Mouse (Mus musculus): ENCODE measurements at regions not wholly inside any gene's neighbourhood (a gene's known extent, or its start where the extent isn't known, plus 50 kb on each side); places are given as distances from the start of the nearest gene placed in this dataset.
"Not testable (repeated sequence)": the region's sequence is repeated elsewhere in the genome, so short reads cannot be mapped to it uniquely, and the experiment has no call there.

GRCm38 (mm10) chr16:77835767-77836166 is 233.9 kb upstream of the Gm11146 start:
- DNase-seq, result no peak

DNA sequence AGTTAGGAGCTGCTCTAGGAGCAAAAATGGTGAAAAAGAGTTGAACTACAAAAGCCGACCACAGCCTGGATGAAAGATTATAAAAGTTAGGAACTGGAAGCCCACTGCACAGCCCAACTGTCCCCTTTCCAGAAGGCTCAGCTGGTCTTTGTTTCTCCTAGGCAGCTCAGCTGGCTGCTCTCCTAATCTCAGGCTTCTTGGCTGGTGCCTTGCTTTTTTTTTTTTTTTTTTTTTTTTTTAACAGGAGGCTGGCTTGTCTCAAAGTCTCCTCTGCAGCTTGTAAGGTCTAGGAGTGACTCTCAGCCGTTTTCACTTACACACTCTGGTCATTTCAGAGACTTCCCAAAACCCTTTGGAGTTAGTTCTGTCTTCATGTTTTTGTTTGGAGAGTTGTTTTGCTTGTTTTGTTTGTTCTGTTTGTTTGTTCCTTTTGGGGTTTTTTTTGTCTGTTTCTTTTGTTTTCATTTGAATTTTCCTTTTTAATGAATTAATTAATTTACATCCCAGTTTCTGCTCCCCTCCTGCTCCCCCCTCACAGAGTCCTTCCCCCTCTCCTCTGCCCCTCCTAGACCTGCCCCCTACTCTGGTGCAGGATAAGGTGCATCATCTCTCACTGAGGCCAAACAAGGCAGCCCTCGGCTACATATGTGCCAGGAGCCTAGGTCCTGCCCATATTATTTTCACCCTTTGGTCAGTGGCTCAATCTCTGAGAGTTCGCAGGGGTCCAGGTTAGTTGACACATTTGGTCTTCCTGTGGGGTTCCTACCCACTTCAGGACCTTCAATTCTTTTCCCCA is 225.6 kb upstream of the Gm11146 start:
- peak; percentile 41 for DNase-seq

DNA sequence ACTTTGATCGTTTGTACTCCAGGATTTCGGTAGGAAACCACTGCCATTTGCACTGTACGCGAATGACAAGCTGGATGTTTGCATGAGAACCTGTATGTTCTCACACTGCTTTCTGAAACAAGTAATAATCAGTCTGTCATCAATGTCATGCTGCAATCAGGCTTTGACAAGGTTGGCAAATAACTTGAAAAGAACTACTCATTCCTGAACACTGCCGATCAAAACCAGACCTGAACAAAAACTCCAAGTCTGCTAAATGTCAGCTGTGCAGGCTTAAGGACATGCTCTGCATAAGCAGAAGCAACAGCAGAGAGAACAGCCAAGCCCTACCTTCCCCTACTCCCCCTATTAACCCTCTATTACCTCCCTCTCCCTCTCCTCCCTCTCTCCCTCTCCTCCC is 197.8 kb upstream of the Gm11146 start:
- DNase-seq, result no peak

GRCm38 (mm10) chr16:77796926-77797325 is 195.0 kb upstream of the Gm11146 start:
- DNase-seq, result no peak

DNA sequence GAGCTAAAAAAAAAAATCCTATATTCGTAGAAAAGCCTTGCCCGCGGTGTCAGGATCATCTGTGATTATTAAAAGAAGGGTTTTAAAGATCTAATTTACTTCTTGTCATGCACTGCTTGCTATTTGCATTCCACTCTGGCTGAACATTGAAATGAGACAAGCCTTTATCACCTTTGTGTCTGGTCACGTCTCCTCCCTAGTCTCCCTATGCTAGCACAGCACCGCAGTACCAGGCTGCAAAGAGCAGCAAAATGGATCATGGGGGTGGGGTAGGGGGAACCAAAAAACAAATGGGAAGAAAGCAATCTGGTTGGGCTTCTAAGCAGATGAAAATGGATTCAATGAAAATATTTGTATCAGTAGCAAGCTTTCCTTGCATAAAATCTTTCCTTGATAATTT is 187.8 kb upstream of the Gm11146 start:
- no peak for DNase-seq

DNA sequence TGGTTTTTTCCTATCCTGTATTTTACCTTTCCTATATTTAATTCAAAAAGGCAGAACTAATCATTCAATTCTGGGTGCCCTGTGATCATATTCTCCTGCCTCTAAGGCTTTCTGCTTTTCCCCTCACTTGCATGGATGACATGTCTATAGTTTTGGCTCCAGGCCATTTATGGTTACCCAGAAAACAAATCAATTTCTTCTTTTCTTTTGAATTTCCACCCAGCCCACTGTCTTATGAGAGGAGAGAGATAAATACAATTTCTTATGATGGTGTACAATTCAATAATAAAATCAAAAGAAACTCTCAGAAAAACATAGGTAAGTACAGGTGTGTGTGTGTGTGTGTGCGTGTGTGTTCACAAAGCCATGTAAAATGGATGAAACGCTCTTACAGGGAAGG is 187.3 kb upstream of the Gm11146 start:
- no peak for DNase-seq

- no peak for DNase-seq
These were observed 186.9 kb upstream of the Gm11146 start for GRCm38 (mm10) chr16:77788781-77789150.

DNA sequence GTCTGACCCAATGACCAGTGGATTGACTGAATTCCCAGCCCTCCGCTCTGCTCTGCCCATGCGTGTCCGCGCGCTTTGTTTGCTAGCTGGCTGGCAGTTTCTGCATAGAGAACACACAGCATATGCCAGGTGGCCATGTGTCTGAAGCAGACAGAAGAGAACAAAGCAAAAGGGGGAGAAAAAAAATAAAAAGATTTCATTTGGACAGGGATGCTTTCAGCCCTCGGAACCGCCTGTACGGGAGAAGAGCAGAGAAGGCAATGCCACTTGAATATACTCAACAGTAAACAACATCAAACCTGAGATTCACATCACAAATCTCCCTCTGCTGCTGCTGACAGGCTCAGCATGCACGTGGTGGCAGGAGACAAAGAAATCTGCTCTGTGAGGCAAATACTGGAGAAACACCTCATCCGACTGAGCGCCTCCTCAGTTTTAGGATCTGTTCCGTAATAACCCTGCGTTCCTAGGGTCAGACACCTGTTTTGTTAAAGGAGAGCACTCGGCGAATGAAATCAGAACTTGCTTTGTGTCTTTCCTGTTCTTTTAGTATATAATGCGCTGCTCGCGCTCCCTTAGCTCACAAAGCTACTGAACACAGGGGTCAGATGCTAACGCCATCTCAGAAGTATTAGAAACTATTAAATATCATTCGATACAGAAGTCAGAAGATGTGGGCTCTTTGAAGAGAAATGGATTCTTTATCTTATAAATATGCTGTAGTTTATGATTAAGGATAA is 186.3 kb upstream of the Gm11146 start:
- DNase-seq, result no peak

GRCm38 (mm10) chr16:77787025-77787424 is 185.1 kb upstream of the Gm11146 start:
- no peak for DNase-seq

DNA sequence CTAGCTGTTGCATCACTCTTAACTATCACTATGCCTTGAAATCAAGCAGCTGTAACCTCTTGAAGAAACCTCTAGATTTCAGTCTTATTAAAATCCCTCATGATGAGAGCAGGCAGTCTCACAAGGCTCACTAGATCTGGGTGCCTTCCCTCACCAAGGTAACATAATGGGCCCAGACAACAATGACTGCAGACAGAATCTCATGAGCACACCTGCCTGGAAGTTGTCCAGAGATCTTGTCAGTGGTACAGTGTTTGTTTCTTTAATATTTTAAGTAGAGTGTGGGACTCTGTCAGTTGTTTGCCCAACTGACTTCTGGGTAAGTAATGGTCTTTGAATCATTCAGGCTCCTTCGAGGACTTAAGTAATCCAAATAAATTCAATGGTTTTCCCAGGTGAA is 177.1 kb upstream of the Gm11146 start:
- no peak for DNase-seq

GRCm38 (mm10) chr16:77772075-77772474 is 170.2 kb upstream of the Gm11146 start:
- no peak for DNase-seq

- DNase-seq, result peak; percentile 8
These were observed 159.0 kb upstream of the Gm11146 start for GRCm38 (mm10) chr16:77760926-77761347.

DNA sequence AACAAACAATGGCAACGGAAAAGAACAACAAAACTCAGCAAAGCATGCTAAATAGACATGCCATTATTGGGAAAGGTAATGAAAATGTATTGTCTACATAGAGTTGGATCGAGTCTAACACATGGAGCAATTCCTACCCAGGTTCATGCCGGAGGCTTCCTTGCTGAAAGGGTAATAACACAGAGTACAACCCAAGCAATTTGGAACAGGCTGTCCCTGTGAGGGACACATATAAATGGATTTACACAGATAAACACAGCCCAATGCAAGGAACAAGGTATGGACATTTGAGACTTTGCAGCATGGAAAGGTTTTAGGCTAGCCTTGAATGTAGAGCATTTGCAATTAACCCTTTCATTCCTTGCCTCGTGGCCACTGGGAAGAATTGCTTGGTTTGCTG is 158.6 kb upstream of the Gm11146 start:
- DNase-seq, result no peak

DNA sequence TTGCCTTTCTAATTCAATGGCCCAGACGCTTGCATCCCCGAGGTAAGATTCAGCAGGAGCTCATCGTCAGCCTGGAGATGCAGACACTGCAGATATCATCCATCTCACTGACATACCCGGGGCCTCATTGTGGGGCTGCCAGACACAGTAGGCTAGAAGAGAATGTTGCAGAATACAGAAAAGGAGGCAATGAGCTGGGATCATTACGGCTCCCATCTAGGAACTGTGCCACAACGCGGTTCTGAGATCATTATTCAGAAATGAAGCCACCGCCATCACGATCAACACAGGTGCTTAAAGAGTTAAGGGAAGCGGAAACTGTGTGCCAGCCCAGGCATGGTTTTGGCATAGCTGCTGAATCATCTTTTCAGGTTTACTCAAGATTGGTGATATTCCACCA is 158.1 kb upstream of the Gm11146 start:
- no peak for DNase-seq

DNA sequence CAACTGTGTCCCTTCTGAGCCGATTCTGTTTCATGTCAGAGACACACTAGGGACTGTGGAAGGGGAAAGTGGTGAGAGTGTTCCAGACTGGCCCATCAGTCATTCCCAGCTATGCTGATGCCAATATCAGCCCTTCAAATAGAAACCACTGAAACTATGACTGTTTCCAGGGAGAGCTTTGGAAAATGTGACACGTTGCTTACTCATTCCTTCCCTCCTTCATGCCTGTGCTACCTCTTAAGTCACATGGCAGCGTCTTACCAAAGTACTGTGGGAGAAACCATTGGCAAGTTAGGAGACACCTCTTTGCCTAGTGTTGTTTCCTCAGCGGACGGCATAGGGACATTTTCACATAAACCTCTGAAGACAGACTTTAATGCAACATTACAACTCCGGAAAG is 153.0 kb upstream of the Gm11146 start:
- DNase-seq, result no peak

GRCm38 (mm10) chr16:77749474-77749873 is 147.6 kb upstream of the Gm11146 start:
- DNase-seq, result peak; percentile 40

GRCm38 (mm10) chr16:77743838-77744237 is 141.9 kb upstream of the Gm11146 start:
- no peak for DNase-seq

- no peak for DNase-seq
These were observed 136.9 kb upstream of the Gm11146 start for GRCm38 (mm10) chr16:77738821-77739220.

DNA sequence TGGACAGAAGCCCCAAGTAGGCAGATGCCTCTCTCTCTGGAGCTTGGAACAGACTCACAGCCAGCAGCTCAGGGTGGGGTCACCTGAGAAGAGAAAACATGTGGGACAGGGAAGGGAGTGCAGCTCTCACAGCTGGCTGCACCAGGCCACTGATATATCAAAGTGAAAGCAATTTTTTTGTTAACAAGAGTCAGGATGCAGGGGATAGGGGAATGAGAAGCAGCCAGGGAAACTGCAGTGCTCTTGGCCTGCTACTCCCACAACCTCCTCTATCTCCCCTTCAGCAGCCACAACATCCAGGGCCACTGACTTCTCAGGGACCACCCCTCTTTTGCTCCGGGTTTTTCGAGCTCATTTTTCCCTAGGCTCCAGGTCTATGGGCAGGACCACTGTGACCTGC is 117.5 kb upstream of the Gm11146 start:
- no peak for DNase-seq

DNA sequence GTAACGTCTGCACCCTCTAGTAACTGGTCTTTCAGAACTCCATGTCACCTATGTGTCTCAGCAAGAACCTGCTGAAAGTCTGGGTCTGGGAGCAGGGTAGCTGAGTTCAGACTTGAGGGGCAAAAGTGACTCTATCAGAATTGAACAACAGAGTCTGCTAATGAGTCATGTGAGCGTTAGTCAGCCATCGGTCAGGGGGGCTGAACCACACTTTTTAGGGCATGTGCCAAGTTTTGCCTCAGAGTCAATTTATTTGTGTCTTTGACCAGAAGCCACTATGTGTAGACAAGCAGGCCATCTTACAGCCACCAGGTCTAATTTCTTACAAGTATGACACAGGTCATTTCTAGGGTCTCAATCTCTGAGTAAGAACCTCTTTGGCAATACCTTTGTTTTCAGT is 115.9 kb upstream of the Gm11146 start:
- not testable (repeated sequence) for DNase-seq

GRCm38 (mm10) chr16:77704726-77705125 is 102.8 kb upstream of the Gm11146 start:
- DNase-seq, result peak; percentile 12

DNA sequence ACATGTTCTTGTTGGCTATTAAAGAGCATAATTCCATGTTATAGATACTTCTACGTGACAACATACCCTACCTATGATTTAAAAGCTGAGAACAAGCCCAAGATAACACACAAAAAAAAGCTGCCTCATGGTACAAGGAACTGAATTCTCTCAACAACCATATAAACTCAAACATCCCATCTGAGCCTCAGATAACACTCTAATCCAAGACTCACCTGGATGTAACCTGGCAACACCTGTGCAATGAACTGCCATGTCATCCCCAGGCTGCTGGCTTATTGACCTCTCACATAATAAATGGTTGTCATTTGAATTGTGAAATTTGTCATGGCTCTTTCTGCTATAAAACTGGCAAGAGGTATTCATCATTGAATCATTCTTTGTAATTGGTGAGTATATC is 93.5 kb upstream of the Gm11146 start:
- DNase-seq, result no peak

DNA sequence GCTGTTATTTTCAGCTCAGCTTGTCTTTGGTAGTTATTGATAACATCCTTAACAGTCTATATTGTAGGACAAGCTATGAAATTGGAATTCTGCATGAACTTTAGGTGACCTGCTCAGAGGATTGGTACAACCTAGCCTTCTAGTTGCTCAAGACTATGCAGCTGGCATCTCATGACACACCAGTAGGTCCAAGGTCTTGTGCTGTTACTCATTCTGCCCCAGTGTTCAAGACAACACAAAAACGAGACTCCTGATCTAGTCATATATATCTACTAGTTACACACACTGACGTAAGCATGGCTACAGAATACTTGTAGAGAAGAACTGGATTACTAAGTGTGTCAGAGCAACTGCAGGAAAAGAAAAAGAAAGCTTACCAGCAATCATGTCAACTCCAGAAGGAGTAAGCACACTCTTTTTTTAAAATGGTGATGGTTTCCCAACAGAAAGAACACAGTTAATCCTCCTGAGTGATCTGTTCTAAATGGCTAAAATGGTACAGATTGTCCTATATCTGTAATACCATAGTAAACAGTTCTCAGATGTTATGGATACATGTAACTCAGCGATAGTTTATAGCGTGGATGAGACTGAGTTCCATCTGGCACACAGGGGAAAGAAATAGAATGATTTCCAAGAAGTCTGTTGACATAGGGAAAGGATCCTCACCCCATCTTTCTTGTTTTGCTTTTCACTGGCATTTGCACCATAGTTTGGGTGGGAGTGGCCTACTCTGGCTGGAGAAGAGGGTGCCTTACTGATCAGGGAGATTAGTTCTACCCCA is 85.4 kb upstream of the Gm11146 start:
- no peak for DNase-seq
